Mouse (Mus musculus): ENCODE data around the gene Slpi.
"Not testable (repeated sequence)": the region's sequence is repeated elsewhere in the genome, so short reads cannot be mapped to it uniquely, and the experiment has no call there.

GRCm38 (mm10) chr2:164332440-164332839 lies 56.5 kb downstream of the Slpi start, which contains the start of gene Svs5:
- not testable (repeated sequence) for TF ChIP-seq CTCF (IDR thresholded peaks at IDR 0.05; ENCODE audit: low read depth, low read length); EP300 (IDR thresholded peaks at IDR 0.05; ENCODE audit: insufficient read depth, low read depth, low read length)
